Mouse (Mus musculus) cortical plate, adult 2 months (tissue): ENCODE results near the gene Unk.

ENCODE experiments used
- CTCF ChIP-seq: fragments of 200-500 bp; IDR thresholded peaks from 2 replicates; pipeline ENCODE4 v1.5.1; 2011; ENCODE audit warnings: mild to moderate bottlenecking, control low read depth, low read length; ENCODE audit not compliant: insufficient read depth; ENCODE audit errors: extremely low read depth
- POLR2A ChIP-seq: fragments of 200-500 bp; IDR thresholded peaks from 2 replicates; pipeline ENCODE4 v1.6.1; 2011; ENCODE audit warnings: mild to moderate bottlenecking, low read length, control low read depth; ENCODE audit not compliant: insufficient read depth; ENCODE audit errors: extremely low read depth

- TF ChIP-seq POLR2A, result peak; percentile 59
- TF ChIP-seq CTCF, result no peak
Measured at GRCm38 (mm10) chr11:116030088-116030897, at the start of gene Unk.
